Mouse (Mus musculus) thymus, adult 2 months (tissue): ENCODE data around the gene Coro2b.

Experiments
- CTCF ChIP-seq: fragments of 200-500 bp; IDR thresholded peaks from 2 replicates; pipeline ENCODE4 v1.5.1; 2012; ENCODE audit warnings: mild to moderate bottlenecking, control low read depth, low read length, moderate library complexity, borderline replicate concordance; ENCODE audit not compliant: control insufficient read depth, poor library complexity, insufficient read depth; ENCODE audit errors: extremely low read depth
- POLR2A ChIP-seq: fragments of 200-500 bp; IDR thresholded peaks from 2 replicates; pipeline ENCODE4 v1.6.1; 2012; ENCODE audit warnings: mild to moderate bottlenecking, low read length, control low read depth, moderate library complexity; ENCODE audit not compliant: control insufficient read depth, poor library complexity, insufficient read depth; ENCODE audit errors: extremely low read depth

DNA sequence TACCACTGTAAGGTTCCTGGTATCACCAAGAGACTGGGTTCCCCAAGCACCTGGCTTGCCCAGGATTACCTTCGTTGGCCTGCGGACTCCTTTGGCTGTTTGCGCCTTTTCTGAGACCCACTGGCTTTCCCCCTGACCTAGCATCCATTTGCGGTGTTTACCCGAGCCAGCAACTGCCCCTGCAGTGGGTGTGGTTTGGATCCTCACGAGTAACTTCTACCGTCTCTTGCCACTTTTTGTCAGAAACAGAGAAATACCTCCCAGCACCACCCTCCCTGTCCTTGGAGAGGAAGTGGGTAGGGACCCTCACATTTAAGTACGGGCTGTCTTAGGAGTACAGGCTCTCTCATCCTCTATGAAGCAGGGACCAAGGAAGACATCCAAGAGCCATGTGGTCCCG is 166.7 kb downstream of the Coro2b start:
- TF ChIP-seq POLR2A: no peak
- no peak for TF ChIP-seq CTCF
